Comparison of ENCODE assay signal across 18 mouse cellular contexts in the genomic region with DNA sequence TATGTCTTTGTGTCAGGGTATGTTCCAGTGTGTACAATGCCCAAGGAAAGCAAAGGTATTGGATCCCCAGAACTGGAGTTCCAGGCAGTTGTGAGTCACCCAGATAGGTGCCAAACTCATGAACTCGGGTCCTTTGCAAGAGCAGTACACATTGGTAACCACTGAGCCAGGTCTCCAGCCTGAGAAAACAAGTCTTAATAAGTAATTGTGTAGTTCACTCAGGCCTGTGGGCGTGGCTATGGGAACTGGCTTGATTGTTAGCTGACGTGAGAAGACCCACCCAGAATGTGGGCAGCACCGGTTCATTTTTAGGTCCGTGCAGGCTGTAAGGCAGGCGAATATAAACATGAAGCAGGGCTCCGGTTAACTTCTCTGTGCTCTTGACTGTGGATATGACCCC.
DNase-seq lines count a peak whose midpoint lies in the region; ATAC-seq and TF ChIP-seq lines count a peak whose summit lies in the region.
"Had no signal": no experiment of that assay in that cellular context is flagged by ENCODE, and none has a peak within 500 bp of the region (broad histone marks: within the 10 kb centered on the region; RNA-seq: fewer than 3 reads in every experiment).

No protein-coding gene starts in this region.

- intact Hi-C loops in gastrocnemius, postnatal 36 days (cut with DNase I): no loop called here

- H3K27me3 ChIP-seq in midbrain, postnatal 0 days (ENCODE audit: insufficient read depth, low read length): no peaks in the 10 kb centered on the region
- H3K27me3 ChIP-seq: heart, embryonic 12.5 days; limb, embryonic 13.5 days; neural tube, embryonic 13.5 days had no signal

- no peaks in the 10 kb centered on the region for H3K9me3 ChIP-seq in midbrain, postnatal 0 days (ENCODE audit: low read length)
- H3K9me3 ChIP-seq: limb, embryonic 13.5 days; midbrain, embryonic 10.5 days; neural tube, embryonic 13.5 days had no signal

- no peak overlapping the region for H3K4me2 ChIP-seq in midbrain, postnatal 0 days (ENCODE audit: low read depth, low read length, poor library complexity, severe bottlenecking)
- H3K4me2 ChIP-seq: heart, embryonic 12.5 days; hindbrain, embryonic 14.5 days; limb, embryonic 13.5 days; lung, embryonic 14.5 days; neural tube, embryonic 13.5 days had no signal

- peak; percentile 10 to 45 for DNase-seq in lung, adult 18-20 months
- no peak for DNase-seq in lung, postnatal 14 days
- peak; percentile 17 for DNase-seq in NIH3T3 (ENCODE audit: low read depth)
- DNase-seq in fibroblast of lung, adult 2 months (ENCODE audit: low read depth): peak; percentile 54
- no peak for DNase-seq in midbrain, postnatal 0 days (ENCODE audit: low spot score)
- DNase-seq in gastrocnemius, postnatal 36 days: no peak
- DNase-seq: adrenal gland, adult 2 months; cerebellum, postnatal 25 days; lung, embryonic 14.5 days; right cerebral cortex, postnatal 14 days had no signal

- 85% methylated on average over 7 of the region's 7 CpGs for WGBS in midbrain, postnatal 0 days

- H3K9ac ChIP-seq in midbrain, postnatal 0 days (replicated peaks; ENCODE audit: low read length, poor library complexity, severe bottlenecking): no peak overlapping the region
- H3K9ac ChIP-seq: heart, embryonic 12.5 days; hindbrain, embryonic 14.5 days; limb, embryonic 13.5 days; lung, embryonic 14.5 days; neural tube, embryonic 13.5 days had no signal

- no peaks in the 10 kb centered on the region for H3K4me1 ChIP-seq in midbrain, postnatal 0 days (ENCODE audit: insufficient read depth, low read length)
- H3K4me1 ChIP-seq: limb, embryonic 13.5 days; midbrain, embryonic 10.5 days had no signal

- no peak overlapping the region for H3K27ac ChIP-seq in midbrain, postnatal 0 days (ENCODE audit: low read depth, low read length)
- H3K27ac ChIP-seq: hindbrain, embryonic 14.5 days; limb, embryonic 13.5 days; midbrain, embryonic 10.5 days; neural tube, embryonic 13.5 days had no signal

- peak; percentile 57 for ATAC-seq in megakaryocyte progenitor cell, adult 5-6 weeks (replicated peaks; ENCODE audit: poor library complexity)
- no peak for ATAC-seq in midbrain, postnatal 0 days (ENCODE audit: low FRiP score)
- ATAC-seq: forebrain, embryonic 14.5 days; intestine, embryonic 16.5 days had no signal

- no peak overlapping the region for H3K4me3 ChIP-seq in midbrain, postnatal 0 days (ENCODE audit: low read depth, low read length)
- H3K4me3 ChIP-seq: heart, embryonic 12.5 days; limb, embryonic 13.5 days; midbrain, embryonic 10.5 days; neural tube, embryonic 13.5 days had no signal

- H3K36me3 ChIP-seq in midbrain, postnatal 0 days (ENCODE audit: insufficient read depth, low read length): no peaks in the 10 kb centered on the region
- H3K36me3 ChIP-seq: heart, embryonic 12.5 days; limb, embryonic 13.5 days; midbrain, embryonic 10.5 days; neural tube, embryonic 13.5 days had no signal

- TF ChIP-seq CTCF in midbrain, postnatal 0 days (IDR thresholded peaks at IDR 0.05): no peak

Comparison
In these comparisons a context has a peak if more than half of its experiments do, and no peak if none do; other contexts are left out.
1. DNase-seq: peak in lung, adult 18-20 months (2 of 2), NIH3T3 (single experiment) and fibroblast of lung, adult 2 months (single experiment); none in lung, postnatal 14 days (single experiment), midbrain, postnatal 0 days (single experiment) and gastrocnemius, postnatal 36 days (0 of 2).